ENCODE assay signal across 26 mouse cellular contexts in genomic region chr13:28654883-28655282, GRCm38 (mm10).
"Had no signal": no experiment of that assay in that cellular context is flagged by ENCODE, and none has a peak within 500 bp of the region (broad histone marks: within the 10 kb centered on the region; RNA-seq: fewer than 3 reads in every experiment).

No protein-coding gene starts in this region.

- H3K27me3 ChIP-seq: heart, embryonic 13.5 days; heart, embryonic 15.5 days; hindbrain, embryonic 12.5 days; intestine, embryonic 15.5 days; limb, embryonic 12.5 days had no signal

- H3K4me2 ChIP-seq: heart, embryonic 11.5 days; heart, embryonic 13.5 days; heart, embryonic 15.5 days; hindbrain, embryonic 12.5 days; hindbrain, embryonic 14.5 days; intestine, embryonic 15.5 days; limb, embryonic 12.5 days had no signal

- H3K4me3 ChIP-seq: gastrocnemius, adult 2 months; heart, embryonic 13.5 days; heart, embryonic 15.5 days; hindbrain, embryonic 10.5 days; hindbrain, embryonic 12.5 days; intestine, embryonic 15.5 days; layer of hippocampus, adult 2 months; left cerebral cortex, adult 2 months; limb, embryonic 10.5 days; limb, embryonic 12.5 days had no signal

- H3K9me3 ChIP-seq: heart, embryonic 13.5 days; heart, embryonic 15.5 days; hindbrain, embryonic 10.5 days; hindbrain, embryonic 12.5 days; intestine, embryonic 15.5 days; limb, embryonic 10.5 days; limb, embryonic 12.5 days had no signal

- H3K36me3 ChIP-seq: heart, embryonic 13.5 days; heart, embryonic 15.5 days; hindbrain, embryonic 10.5 days; hindbrain, embryonic 12.5 days; intestine, embryonic 15.5 days; limb, embryonic 10.5 days had no signal

- H3K27ac ChIP-seq: gastrocnemius, adult 2 months; heart, embryonic 13.5 days; heart, embryonic 15.5 days; hindbrain, embryonic 10.5 days; hindbrain, embryonic 12.5 days; hindbrain, embryonic 14.5 days; intestine, embryonic 15.5 days; layer of hippocampus, adult 2 months; left cerebral cortex, adult 2 months; limb, embryonic 10.5 days; limb, embryonic 12.5 days had no signal

- DNase-seq: gastrocnemius, adult 2 months; gastrocnemius, postnatal 10 days; gastrocnemius, postnatal 25 days; heart, adult 18-20 months; heart, postnatal 14 days; heart, postnatal 4 days; kidney, adult 18-20 months; kidney, adult 8-10 months; kidney, postnatal 10 days; kidney, postnatal 25 days; kidney, postnatal 4 days had no signal

- H3K9ac ChIP-seq: heart, embryonic 13.5 days; heart, embryonic 15.5 days; hindbrain, embryonic 12.5 days; hindbrain, embryonic 14.5 days; intestine, embryonic 15.5 days; limb, embryonic 12.5 days had no signal

- ATAC-seq: forebrain, embryonic 16.5 days; hindbrain, embryonic 16.5 days; inflammation-experienced regulatory T-cells, adult 6 months; intestine, embryonic 15.5 days; intestine, postnatal 0 days had no signal
